Mouse (Mus musculus) lung, postnatal 14 days (tissue): ENCODE data around the gene Plpp1.

Experiments
- DNase-seq: peaks from one replicate; pipeline ENCODE4 v3.0.0; 2021

Plpp1 gene

DNA sequence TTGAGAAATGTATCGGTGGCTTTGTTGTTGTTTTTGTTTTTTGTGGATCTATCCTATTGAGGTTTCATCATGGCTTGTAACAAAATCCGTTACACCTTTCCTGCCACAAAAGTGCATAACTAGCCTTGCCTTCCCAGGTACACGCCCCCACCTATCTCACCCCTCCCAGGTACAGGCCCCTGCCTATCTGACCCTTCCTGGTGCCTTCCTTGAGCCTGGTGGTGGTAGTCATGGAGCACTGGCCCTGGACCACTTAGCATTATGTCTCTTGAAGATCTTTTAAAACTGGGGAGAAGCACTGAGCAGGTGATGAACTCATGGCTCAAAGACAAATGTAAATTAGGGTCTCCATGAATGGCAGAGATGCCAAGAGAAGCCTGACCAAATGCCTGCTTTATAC lies 61.8 kb downstream of the Plpp1 start:
- no peak for DNase-seq

DNA sequence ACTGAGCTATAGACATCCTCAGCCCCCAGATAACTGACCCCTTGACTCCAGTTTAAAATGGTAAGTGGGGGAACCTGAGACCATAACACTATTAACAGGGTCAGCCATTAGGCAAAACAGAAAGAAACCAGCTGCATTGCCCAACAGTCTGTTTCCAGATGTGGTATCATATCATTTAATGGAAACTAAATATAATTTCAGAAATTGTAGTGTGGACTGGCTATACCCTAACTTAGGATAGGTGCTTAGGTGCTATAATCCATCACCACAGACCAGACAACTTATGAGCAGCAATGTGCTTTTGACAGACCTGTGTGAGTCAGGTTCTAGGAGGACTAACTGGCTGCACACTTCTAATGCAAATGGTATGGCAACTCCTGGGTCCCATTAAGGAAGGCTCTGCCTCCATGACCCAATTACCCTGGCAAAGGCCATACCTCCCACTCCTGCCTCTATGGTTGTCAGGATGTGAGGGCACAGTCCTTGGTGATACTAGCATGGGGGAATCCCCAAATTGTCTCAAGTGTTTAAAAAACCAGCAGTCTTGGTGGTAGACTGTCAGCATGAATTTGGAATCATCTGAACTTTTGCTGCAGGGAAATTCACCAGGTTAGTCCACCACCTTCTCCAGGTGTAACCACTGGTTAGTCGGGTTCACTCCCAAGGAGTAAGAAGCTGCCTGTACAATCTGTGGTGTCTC lies 62.5 kb downstream of the Plpp1 start:
- DNase-seq, result no peak

DNA sequence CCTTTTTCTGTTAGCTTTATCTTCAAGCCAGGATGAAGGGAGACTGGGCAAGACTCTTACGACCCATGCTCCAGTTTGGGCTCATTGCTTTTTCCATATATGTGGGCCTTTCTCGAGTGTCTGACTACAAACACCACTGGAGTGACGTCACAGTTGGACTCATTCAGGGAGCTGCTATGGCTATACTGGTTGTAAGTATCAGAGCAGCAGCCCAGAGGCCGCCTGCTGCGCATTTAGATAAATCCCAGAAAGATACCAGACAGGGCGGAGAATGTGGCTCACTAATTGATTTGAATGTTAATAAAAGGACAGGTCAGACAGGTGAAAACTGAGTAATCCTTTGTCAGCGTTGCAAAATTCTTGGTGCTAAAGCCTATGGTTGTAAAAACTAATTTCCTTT lies 66.2 kb downstream of the Plpp1 start:
- DNase-seq, result no peak

DNA sequence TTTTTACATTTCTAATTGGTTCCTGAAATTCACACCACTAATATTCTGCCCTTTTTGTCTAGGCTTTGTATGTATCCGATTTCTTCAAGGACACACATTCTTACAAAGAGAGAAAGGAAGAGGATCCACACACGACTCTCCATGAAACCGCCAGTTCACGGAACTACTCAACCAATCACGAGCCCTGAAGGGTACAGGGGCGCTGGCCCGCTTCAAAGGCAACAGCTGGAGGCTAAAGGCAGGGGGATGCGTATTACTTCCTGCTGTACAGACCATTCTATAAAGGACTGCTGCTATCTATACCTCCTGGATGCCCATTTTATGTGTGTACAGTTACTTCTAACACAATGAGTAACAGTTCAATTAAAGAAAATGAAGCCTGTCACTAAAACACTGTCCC lies 66.8 kb downstream of the Plpp1 start:
- DNase-seq, result no peak

DNA sequence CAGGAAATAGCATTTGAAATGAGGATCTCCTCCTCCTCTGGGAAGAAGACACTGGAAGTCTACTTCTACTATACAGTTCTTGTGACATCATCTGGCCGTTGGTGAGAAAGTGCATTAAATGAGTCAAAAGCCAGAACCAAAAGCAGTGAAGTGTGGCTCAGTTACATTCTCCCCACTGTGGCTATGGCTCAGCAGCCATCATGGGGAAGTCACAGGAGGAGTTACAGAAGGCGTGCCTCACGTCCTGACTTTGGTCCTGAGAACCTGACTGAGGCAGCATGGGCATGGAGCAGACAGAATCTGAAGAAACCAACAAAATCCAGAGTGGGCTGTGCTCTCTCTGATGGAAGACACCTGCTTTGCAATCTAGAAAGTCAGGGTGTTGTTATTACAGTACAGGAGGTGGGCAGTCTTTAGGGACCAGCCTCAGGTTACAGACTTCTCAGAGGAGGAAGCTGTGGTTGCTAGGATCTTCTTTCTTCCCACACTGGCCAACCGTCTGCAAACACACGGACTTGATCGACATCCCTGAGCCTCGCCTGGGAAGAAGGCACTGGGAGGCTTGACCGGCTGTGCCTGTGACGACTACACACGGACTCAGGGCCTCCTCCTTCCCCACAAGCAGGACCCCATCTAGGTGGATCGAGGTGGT lies 69.6 kb downstream of the Plpp1 start:
- no peak for DNase-seq

- no peak for DNase-seq
These were observed 71.1 kb downstream of the Plpp1 start for GRCm38 (mm10) chr13:112871500-112872266.

GRCm38 (mm10) chr13:112887234-112887633 lies 86.6 kb downstream of the Plpp1 start:
- no peak for DNase-seq

- DNase-seq, result no peak
These were observed 101.6 kb downstream of the Plpp1 start for GRCm38 (mm10) chr13:112902176-112902575.

GRCm38 (mm10) chr13:112909663-112910062 lies 109.1 kb downstream of the Plpp1 start:
- DNase-seq, result peak; percentile 22

DNA sequence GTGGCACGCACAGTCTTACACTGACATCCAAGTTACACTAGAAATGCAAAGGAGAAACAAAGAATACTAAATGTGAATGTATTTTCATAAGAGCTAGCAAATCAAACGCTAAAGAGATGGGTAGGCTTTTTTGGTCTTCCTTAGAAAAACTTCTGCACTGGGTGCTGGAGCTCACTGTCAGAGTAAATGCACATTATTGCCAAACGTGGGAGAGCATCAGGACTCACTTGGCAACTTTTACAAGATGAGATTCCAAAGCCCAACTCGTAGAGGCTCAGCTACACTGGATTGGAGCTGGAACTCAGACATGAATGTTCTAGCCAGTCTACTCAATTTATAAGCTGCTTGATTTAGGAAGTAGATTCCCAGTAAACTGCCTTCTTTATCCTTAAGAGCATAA lies 109.8 kb downstream of the Plpp1 start:
- DNase-seq, result no peak
